Mouse (Mus musculus): ENCODE data around the gene Pawr.

Pawr gene

GRCm38 (mm10) chr10:108446041-108446931, 114.4 kb downstream of the Pawr start:
- DNase-seq, result peak; percentile 86

- DNase-seq, result no peak
Measured at GRCm38 (mm10) chr10:108447211-108447610, 115.3 kb downstream of the Pawr start.

GRCm38 (mm10) chr10:108448421-108448820, 116.5 kb downstream of the Pawr start:
- DNase-seq, result peak; percentile 80

GRCm38 (mm10) chr10:108450401-108450800, 118.5 kb downstream of the Pawr start:
- no peak for DNase-seq

- no peak for DNase-seq
Measured at GRCm38 (mm10) chr10:108451516-108451915, 119.6 kb downstream of the Pawr start.

- no peak for DNase-seq
Measured at GRCm38 (mm10) chr10:108452421-108452820, 120.5 kb downstream of the Pawr start.

- peak; percentile 63 for DNase-seq
Measured at GRCm38 (mm10) chr10:108453561-108453960, 121.6 kb downstream of the Pawr start.

- DNase-seq, result no peak
Measured at GRCm38 (mm10) chr10:108454691-108455117, 122.8 kb downstream of the Pawr start.

GRCm38 (mm10) chr10:108455204-108455603, 123.3 kb downstream of the Pawr start:
- DNase-seq, result no peak

GRCm38 (mm10) chr10:108455883-108456282, 124.0 kb downstream of the Pawr start:
- no peak for DNase-seq

- DNase-seq, result no peak
Measured at GRCm38 (mm10) chr10:108457054-108457453, 125.1 kb downstream of the Pawr start.

- DNase-seq, result no peak
Measured at GRCm38 (mm10) chr10:108461862-108462261, 129.9 kb downstream of the Pawr start.
